Mouse (Mus musculus) embryonic stem cell, embryonic (primary cell): ENCODE measurements around the gene Szrd1.

Experiments
- CTCF ChIA-PET, 4 experiments: fragments of 300-600 bp in 2 of 4; fragments of 350-600 bp in 2 of 4; sonication (Branson Sonifier 250); formaldehyde crosslinking; loops; one replicate each; lab custom pipeline; 2022; ENCODE audit warnings: inconsistent platforms in 2 of 4; lab: Charles Lee
- POLR2A ChIA-PET, 4 experiments: fragments of 300-600 bp in 2 of 4; fragments of 350-600 bp in 2 of 4; sonication (Branson Sonifier 250); formaldehyde crosslinking; loops; one replicate each; lab custom pipeline; 2022; ENCODE audit warnings: antibody characterized with exemption in 4 of 4, inconsistent platforms in 1 of 4; lab: Charles Lee

Gene Szrd1

DNA sequence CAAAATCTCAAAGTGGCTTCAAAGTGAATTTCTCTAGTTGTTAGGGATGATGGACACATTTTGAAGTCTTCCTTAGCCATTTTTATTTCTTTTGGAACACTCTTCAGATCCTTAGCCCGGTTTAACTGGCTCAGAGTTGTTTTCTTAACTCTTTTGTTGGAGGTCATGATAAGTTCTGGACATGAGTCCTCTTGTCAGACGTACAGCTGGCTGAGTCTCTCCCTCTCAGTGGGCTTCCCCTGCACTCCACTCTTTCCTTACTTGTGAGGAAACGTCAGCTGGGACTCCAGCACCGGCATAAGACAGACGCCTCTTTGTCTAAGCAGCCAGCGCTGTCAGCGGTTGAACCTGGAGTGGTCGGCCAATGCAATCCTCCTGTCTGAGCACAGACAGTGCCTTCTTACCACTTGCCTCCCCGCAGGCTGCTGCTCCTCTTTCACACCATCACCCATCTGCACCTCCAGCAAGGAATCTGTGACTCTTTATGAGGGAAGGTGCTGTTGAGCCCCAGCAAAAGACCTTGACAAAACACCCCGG is 31.3 kb downstream of the Szrd1 start:
- POLR2A ChIA-PET, result interaction anchor here in 1 of 4 experiments (1.3 to 2.7 kb wide), 3 partner anchors 10 to 16 kb away, joined by 5 to 15 read pairs (median 6); no protein-coding TSS in a partner anchor

DNA sequence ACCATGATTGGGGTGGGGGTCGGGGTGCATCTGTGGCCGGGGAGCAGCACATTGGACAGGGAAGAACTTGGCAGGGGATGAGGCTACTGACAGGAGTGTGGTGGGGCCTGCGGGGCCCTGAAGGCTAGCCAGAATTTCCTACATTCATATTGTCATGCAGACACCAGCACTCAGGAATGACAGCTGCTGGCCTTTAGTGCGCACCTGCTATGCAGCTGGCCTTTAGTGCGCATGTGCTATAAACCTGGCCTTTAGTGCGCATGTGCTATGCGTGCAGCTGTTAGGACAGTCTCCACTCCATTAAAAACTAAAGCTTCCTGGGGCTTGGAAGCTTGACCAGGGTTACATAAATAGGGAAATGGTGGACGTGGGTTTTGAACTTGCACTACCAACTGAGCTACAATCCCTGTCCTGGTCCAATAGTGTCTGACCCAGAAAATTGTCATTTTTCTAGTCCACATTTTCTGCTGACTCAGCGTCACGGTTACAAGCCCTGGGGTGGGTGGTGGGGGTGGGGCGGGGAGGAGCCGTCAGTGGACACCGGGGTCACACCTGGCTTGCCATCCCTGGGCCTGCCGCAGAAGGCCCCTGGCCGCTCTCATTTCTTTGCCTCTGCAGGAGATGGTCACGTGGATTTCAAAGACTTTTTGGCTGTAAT is 32.9 kb downstream of the Szrd1 start:
- CTCF ChIA-PET, result interaction anchor here in 2 of 4 experiments (0.6 to 3.9 kb wide), 6 partner anchors 14 to 68 kb away, joined by 3 to 19 read pairs (median 4); partner anchors contain the start of gene Necap2 (in 1 of the 2)

More for the DNA sequence above, 31.3 kb downstream of the Szrd1 start:
- CTCF ChIA-PET, result interaction anchor here in 3 of 4 experiments (0.6 to 4.8 kb wide), 4 partner anchors 12 to 142 kb away, joined by 3 to 34 read pairs (median 11); partner anchors contain the start of gene Necap2 (in 1 of the 3)

DNA sequence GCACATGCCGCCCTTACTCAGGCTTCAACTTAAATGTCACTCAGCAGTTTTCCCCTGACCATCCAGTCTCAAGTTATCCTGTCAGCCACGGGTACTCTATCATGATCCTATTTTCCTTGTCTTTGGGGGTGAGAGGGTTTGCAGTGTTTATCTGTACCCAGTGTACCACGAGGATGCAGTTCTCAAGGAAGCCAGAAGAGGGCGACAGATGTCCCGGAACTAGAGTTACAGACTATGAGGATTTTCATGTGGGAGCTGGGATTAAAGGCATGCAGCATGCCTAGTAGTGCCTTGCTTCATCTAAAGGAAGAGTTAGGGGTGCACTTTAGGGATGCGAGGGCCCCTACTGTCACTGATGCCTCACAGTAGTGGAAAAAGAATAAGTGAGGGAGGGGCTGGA is 37.7 kb downstream of the Szrd1 start:
- ChIA-PET CTCF (interaction anchor here (0.5 to 4.4 kb wide), 46 partner anchors 8 to 560 kb away, joined by 3 to 44 read pairs (median 4); partner anchors contain the start of genes Crocc (in 2 of the 4), Fbxo42 (in 2 of the 4), Necap2 (in 2 of the 4) and Szrd1 (in 1 of the 4)), POLR2A (interaction anchor here in 3 of 4 experiments (0.5 to 2.8 kb wide), 13 partner anchors 10 to 46 kb away, joined by 3 to 12 read pairs (median 3); partner anchors contain the start of genes Fbxo42 (in 1 of the 3) and Necap2 (in 1 of the 3))

More for the DNA sequence above, 32.9 kb downstream of the Szrd1 start:
- POLR2A ChIA-PET, result interaction anchor here in 3 of 4 experiments (0.5 to 2.7 kb wide), 13 partner anchors 9 to 605 kb away, joined by 3 to 15 read pairs (median 3); no protein-coding TSS in a partner anchor

DNA sequence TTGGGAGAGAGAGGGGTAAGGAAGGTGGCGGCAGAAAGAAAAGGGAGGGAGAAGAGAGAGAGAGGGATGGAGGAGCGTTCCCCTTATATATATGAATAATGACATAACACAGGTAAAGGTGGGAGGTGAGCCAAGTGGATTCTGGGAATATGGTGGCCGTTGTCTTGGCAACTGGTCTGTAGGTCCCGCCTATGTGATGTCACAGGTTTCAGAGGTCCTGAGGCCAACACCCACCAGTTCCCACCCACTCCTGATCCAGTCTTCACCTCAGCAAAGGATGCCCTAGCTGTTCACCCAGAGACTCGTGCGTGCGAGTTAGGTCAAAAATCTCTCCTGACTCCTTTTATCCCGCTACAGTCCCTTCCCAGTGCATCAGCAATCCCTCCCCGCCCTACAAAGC is 38.3 kb downstream of the Szrd1 start:
- ChIA-PET CTCF (interaction anchor here (0.5 to 4.4 kb wide), 24 partner anchors 9 to 351 kb away, joined by 3 to 44 read pairs (median 4); partner anchors contain the start of genes Necap2 (in 2 of the 4), Crocc (in 1 of the 4) and Fbxo42 (in 1 of the 4)), POLR2A (interaction anchor here in 3 of 4 experiments (1.0 to 2.8 kb wide), 11 partner anchors 12 to 183 kb away, joined by 3 to 12 read pairs (median 4); partner anchors contain the start of genes Fbxo42 (in 1 of the 3) and Necap2 (in 1 of the 3))

DNA sequence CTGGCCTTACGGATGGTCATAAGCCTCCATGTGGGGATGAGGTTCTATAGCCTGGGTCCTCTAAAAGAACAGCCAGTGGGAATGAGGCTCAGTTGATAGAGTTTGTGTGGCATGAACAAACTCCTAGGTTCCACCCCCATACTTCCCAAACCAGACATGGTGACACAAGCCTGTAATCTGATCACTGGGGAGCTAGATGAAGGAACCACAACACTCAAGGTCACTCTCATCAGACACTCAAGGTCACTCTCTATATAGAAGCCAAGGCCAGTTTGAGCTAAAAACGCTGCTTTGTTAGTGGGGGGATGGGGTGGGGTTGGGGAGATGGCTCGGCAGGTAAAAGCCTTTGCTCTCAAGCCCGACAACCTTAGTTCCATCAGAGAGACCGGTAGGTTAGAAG is 39.6 kb downstream of the Szrd1 start:
- ChIA-PET CTCF (interaction anchor here in 3 of 4 experiments (0.6 to 4.4 kb wide), 12 partner anchors 10 to 925 kb away, joined by 3 to 44 read pairs (median 5); partner anchors contain the start of gene Necap2 (in 1 of the 3)), POLR2A (interaction anchor here in 3 of 4 experiments (0.6 to 2.8 kb wide), 26 partner anchors 8 to 353 kb away, joined by 3 to 12 read pairs (median 4); partner anchors contain the start of genes Necap2 (in 1 of the 3) and Szrd1 (in 1 of the 3))

DNA sequence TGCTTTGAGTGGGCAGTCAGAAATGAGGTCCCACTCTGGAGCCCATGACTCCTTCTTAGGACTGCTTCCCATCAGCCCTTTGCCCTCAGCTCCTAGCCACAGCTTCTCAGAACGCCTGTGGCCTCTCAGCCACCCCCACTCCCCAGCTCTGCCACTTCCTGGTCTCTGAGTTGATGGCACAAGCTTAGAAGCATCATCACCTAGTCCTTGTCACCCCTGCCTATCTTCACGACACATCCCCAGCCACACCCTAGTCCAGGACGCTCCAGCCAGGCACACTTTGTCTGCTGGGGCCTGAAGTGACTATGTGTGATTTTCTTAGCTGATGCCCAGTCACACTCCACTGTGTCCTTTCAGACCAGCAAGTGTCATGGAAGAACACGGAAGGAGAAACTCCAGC is 40.6 kb downstream of the Szrd1 start:
- POLR2A ChIA-PET, result interaction anchor here in 1 of 4 experiments (1.6 to 2.8 kb wide), 3 partner anchors 17 to 22 kb away, joined by 5 to 12 read pairs (median 6); partner anchors contain the start of gene Necap2
- CTCF ChIA-PET, result interaction anchor here in 2 of 4 experiments (0.9 to 4.0 kb wide), 2 partner anchors 21 to 22 kb away, joined by 4 to 27 read pairs; no protein-coding TSS in a partner anchor

DNA sequence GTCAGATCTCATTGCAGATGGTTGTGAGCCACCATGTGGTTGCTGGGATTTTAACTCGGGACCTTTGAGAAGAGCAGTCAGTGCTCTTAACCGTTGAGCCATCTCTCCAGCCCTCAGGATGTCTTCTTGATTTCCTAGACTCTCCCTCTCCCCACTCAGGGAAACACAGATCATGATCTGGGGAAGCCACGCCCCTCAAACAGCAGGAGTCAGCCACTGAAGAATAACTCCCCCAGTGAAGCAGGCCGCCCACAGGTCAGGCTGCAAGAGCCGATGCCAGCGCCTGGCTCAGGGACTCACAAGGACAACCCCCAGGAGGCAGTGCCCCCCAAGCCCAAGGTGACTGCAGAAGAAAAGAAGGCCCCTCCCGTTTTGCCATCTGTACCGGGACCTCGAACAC is 42.9 kb downstream of the Szrd1 start:
- POLR2A ChIA-PET, result interaction anchor here in 2 of 4 experiments (0.6 to 0.9 kb wide), 4 partner anchors 8 to 50 kb away, joined by 3 to 4 read pairs (median 4); partner anchors contain the start of gene Necap2 (in 1 of the 2)
- CTCF ChIA-PET, result interaction anchor here in 3 of 4 experiments (0.6 to 1.2 kb wide), 4 partner anchors 18 to 49 kb away, joined by 3 to 4 read pairs (median 4); partner anchors contain the start of gene Necap2 (in 1 of the 3)

DNA sequence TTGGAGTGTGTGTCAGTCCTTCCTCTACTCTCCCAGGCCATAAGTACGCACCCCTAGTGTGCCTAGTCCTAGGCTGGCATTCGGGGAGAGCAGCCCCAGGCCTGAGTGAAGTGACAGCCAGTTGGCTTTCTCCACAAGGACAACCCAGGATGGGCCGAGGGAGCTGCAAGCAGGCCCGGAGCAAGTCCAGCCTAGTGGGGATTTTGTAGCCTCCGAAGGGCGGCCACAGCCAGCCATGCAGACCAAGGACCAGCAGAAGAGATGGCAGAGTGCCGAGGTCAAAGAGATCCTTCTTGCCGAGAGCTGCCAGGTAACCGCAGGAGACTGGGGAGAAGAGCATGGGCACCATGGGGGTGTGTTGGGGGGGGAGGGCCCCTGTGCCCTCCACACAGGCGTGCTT is 44.6 kb downstream of the Szrd1 start:
- POLR2A ChIA-PET, result interaction anchor here in 1 of 4 experiments (0.9 kb wide), 1 partner anchor 17 kb away, joined by 3 read pairs; the partner anchor contains the start of gene Necap2
- CTCF ChIA-PET, result interaction anchor here in 2 of 4 experiments (0.6 to 0.9 kb wide), 3 partner anchors 27 to 133 kb away, joined by 3 to 4 read pairs (median 4); partner anchors contain the start of gene Fbxo42 (in 1 of the 2)

DNA sequence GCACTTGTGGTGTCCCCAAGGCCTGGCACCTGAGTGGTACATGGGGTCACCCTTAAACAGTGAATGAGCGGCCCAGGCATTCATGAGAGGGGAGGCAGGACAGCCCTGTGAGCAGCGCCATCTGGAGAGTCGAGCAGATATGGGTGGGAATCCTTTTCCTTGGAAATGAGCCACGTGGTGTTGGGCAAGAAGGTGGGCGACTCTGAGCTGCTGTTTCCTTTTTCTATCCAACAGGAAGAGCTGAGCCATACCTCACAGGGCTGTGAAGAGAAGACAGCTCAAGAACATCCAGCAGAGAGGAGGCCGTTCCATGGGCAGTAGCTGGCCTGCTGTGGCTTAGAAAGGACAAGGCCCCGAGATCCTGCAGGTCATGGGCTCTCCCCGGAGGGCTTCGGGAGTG is 50.9 kb downstream of the Szrd1 start:
- CTCF ChIA-PET, result interaction anchor here (0.5 to 2.2 kb wide), 9 partner anchors 10 to 689 kb away, joined by 3 to 16 read pairs (median 3); partner anchors contain the start of gene Necap2 (in 1 of the 4)
- POLR2A ChIA-PET, result interaction anchor here (0.7 to 1.7 kb wide), 7 partner anchors 8 to 94 kb away, joined by 3 to 13 read pairs (median 5); partner anchors contain the start of gene Necap2 (in 3 of the 4)

DNA sequence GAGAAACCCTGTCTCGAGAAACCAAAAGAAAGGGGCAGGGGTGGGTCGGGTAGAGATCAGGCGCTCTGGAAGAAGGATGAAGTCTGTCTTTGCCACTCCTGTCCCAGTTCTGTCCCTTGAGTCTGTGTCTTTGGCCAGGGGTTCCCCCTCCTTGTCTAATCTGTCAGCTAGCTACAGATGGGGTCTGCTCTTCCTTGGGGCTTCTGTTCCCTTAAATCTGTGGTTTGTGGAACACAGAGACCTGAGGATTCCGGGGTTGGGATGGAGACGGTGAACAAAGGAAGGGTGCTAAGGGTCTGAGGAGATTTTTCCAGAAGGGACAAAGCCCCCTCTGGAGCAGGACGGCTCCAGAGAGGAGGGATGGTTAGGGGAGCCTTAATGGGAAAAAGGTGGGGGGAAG is 51.5 kb downstream of the Szrd1 start, which contains the start of gene Spata21:
Gene Spata21 (plus strand): TSS at position 301 of the 400 bp plus-strand sequence.
- POLR2A ChIA-PET, result interaction anchor here in 3 of 4 experiments (1.2 to 1.7 kb wide), 4 partner anchors 9 to 21 kb away, joined by 5 to 13 read pairs (median 8); partner anchors contain the start of gene Necap2 (in 3 of the 3)
- CTCF ChIA-PET, result interaction anchor here in 2 of 4 experiments (0.5 to 0.7 kb wide), 2 partner anchors 685 to 833 kb away, joined by 3 read pairs; no protein-coding TSS in a partner anchor

DNA sequence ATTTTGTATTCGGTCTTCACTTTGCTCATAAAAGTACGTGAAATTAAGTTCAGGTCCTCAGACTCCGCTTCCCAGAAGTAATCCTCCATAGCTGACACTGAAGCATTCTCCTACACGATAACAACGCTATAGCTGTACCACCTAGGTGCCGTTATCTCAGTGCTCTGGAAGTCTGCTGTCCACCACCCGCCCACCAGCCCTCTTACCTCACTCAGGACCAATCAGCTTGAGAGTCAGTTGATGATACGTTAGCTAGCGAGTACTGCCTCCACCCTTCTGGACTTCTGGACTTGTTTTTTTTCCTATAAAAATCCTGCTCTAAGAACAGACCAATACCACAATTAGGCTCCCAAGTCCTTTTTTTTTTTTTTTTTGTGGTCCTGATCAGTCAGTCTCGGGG is 52.7 kb downstream of the Szrd1 start:
- CTCF ChIA-PET, result interaction anchor here (0.7 to 1.1 kb wide), 6 partner anchors 9 to 129 kb away, joined by 3 to 9 read pairs (median 5); partner anchors contain the start of gene Necap2 (in 3 of the 4)
- POLR2A ChIA-PET, result interaction anchor here in 3 of 4 experiments (0.7 to 1.4 kb wide), 6 partner anchors 8 to 1956 kb away, joined by 3 to 6 read pairs (median 4); partner anchors contain the start of genes Necap2 (in 2 of the 3) and Minos1 (in 1 of the 3)

DNA sequence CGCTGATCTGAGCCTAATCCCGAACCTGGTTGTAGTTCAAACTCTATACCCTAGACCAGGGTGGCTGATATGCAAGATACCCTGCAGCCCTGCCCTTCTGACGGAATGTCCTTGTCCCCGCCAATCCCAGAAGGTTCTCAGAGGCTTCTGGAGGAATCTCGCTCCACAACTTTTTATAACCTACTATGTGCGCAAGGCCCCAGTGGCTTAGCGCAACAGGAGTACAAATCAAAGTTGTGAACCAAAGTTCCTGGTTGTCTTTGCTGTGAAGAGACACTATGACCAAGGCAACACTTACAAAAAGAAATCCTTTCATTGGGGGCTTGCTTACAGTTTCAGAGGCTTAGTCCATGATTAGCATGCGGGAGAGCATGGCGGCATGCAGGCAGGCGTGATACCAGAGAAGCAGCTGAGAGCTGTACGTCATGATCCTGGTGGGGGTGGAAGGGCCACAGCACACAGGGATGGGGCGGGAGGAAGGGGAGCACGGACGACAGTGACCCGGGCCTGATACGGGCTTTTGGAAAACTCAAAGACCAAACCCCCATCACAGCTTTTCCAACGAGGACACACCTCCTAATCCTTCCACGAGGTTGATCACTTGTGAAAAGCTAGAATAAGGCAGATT is 61.0 kb downstream of the Szrd1 start:
- ChIA-PET CTCF (interaction anchor here (0.5 to 6.3 kb wide), 62 partner anchors 8 to 334 kb away, joined by 3 to 86 read pairs (median 4); partner anchors contain the start of genes Fbxo42 (in 2 of the 4), Arhgef19 (in 1 of the 4) and Crocc (in 1 of the 4)), POLR2A (interaction anchor here (0.7 to 4.0 kb wide), 64 partner anchors 8 to 428 kb away, joined by 3 to 22 read pairs (median 4); partner anchors contain the start of genes Crocc (in 2 of the 4), Spata21 (in 2 of the 4) and Fbxo42 (in 1 of the 4))

DNA sequence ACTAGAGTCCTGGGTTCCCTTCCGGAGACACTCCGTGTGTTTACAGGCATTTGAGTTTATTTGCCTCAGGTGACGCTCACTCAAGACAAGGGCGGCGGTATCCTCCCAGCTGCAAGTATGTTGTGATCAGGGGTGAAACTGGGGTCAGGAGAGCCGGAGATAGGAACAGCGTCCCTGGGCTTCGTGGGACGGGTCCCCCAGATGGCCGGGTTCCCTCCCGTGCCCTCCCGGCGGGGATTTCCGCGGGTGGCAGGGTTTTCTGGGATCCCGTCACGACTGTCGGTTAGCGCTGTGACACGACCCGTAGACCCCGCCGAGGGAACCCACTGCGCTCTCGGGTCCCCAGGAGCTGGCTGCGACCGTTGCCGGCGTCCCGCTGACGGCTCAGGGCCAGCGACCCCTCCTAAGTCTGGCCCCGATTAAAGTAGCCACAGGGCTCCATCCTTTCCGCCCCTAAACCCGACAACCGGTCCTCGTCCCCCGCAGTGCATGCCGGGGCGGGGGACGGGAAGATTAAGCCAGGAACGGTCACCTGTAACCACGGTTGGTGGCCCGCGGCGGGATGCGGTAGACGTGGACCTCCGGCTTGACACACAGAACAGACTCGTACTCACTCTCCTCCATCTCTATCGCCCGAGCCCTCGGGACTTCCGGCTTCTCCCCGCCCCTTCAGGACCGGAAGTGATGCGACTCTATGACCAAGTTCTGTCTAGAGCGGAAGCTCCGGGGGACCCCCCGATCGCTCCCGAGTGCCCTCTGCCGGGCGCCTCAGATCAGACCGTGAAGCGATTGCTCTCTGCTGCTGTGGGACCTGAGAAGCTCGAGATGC is 61.7 kb downstream of the Szrd1 start, which contains the start of gene Necap2:
Gene Necap2 (minus strand): TSS at position 677 of the 829 bp plus-strand sequence.
- ChIA-PET CTCF (interaction anchor here (0.5 to 6.3 kb wide), 64 partner anchors 8 to 333 kb away, joined by 3 to 86 read pairs (median 4); partner anchors contain the start of genes Fbxo42 (in 2 of the 4), Arhgef19 (in 1 of the 4) and Crocc (in 1 of the 4)), POLR2A (interaction anchor here (0.6 to 4.0 kb wide), 66 partner anchors 9 to 429 kb away, joined by 3 to 22 read pairs (median 4); partner anchors contain the start of genes Crocc (in 2 of the 4), Spata21 (in 2 of the 4) and Fbxo42 (in 1 of the 4))

DNA sequence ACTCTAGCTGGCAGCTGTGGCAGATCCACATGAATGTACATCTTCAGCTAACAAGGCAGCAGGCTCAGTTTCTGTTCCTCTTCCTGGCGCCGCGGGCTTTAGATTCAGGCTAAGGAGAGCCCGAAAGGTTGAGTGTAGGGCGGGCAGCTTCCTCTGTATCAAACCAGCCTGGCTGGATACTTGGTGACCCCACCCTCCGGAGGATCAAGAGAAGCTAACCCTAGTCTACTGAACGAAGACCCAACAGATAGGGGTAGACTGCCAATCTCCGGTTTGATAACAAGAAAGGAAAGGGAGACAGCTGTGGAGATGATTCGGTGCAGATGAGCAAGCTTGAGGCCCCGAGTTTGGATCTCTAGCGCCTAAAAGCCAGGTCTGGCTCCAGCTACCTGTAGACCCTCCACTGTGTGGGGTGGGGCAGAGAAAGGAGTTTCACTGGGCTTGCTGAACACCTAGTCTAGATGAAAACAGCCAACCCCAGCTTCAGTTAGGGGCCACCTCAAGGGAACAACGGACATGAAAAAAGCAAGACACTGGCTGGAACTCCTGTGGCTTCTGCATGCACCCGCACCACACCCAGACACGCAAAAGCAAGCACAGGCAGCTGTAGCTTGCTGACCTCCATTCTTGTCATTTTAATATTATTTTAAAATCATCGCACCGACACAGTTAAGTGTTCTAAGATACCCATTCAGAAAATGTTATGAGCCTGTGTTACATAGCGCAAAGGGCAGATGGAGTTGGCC is 62.6 kb downstream of the Szrd1 start:
- ChIA-PET POLR2A (interaction anchor here (0.6 to 4.0 kb wide), 16 partner anchors 8 to 1126 kb away, joined by 3 to 22 read pairs (median 4); partner anchors contain the start of gene Crocc (in 1 of the 4)), CTCF (interaction anchor here in 3 of 4 experiments (0.9 to 6.3 kb wide), 8 partner anchors 11 to 45 kb away, joined by 3 to 86 read pairs (median 4); no protein-coding TSS in a partner anchor)
